8 mouse cellular contexts compared by ENCODE assay signal in genomic region chr8:95141469-95142074, GRCm38 (mm10).
DNase-seq lines count a peak whose midpoint lies in the region; ATAC-seq and TF ChIP-seq lines count a peak whose summit lies in the region.

No protein-coding gene starts in this region.

- DNase-seq in gastrocnemius, adult 2 months, result peak; percentile 59
- DNase-seq in gastrocnemius, postnatal 25 days, result no peak
- peak; percentile 54 for DNase-seq in hindbrain, embryonic 11.5 days (ENCODE audit: low spot score)
- no peak for DNase-seq in layer of hippocampus, postnatal 25 days (ENCODE audit: extremely low spot score in 1 of 2, low spot score in 1 of 2)
- no peak for DNase-seq in layer of hippocampus, adult 18-20 months (ENCODE audit: low spot score in 2 of 2)

- peak; percentile 29; the same call in 1 of the 2 replicates for ATAC-seq in hindbrain, embryonic 11.5 days (ENCODE audit: low FRiP score)
- ATAC-seq in liver, embryonic 16.5 days (ENCODE audit: low read depth), result no peak

- peaks cover 15% of the 10 kb centered on the region for H3K27me3 ChIP-seq in hindbrain, embryonic 11.5 days (ENCODE audit: control insufficient read depth, insufficient read depth, low read length)
- H3K27me3 ChIP-seq in liver, embryonic 16.5 days (ENCODE audit: control insufficient read depth, insufficient read depth, low read depth, low read length), result peaks cover 21% of the 10 kb centered on the region

- peak overlapping the region; percentile 77 for H3K9ac ChIP-seq in hindbrain, embryonic 11.5 days (ENCODE audit: low read depth, low read length)
- H3K9ac ChIP-seq in liver, embryonic 16.5 days (ENCODE audit: low read depth, low read length), result peak overlapping the region; percentile 48

- intact Hi-C loops in gastrocnemius, adult 2 months (cut with DNase I), result no loop called here

- peak overlapping the region; percentile 98 for H3K4me2 ChIP-seq in hindbrain, embryonic 11.5 days (replicated peaks; ENCODE audit: low read depth, low read length)
- H3K4me2 ChIP-seq in liver, embryonic 16.5 days (ENCODE audit: low read depth, low read length), result peak overlapping the region; percentile 70

- H3K36me3 ChIP-seq in hindbrain, embryonic 11.5 days (ENCODE audit: control insufficient read depth, insufficient read depth, low read length), result no peaks in the 10 kb centered on the region
- no peaks in the 10 kb centered on the region for H3K36me3 ChIP-seq in liver, embryonic 16.5 days (ENCODE audit: control insufficient read depth, insufficient read depth)

- TF ChIP-seq CTCF in gastrocnemius, adult 2 months (IDR thresholded peaks at IDR 0.05), result no peak
- no peak for TF ChIP-seq CTCF in olfactory bulb, adult 2 months (IDR thresholded peaks at IDR 0.05; ENCODE audit: insufficient read depth, low read depth, low read length)

- no peaks in the 10 kb centered on the region for H3K9me3 ChIP-seq in hindbrain, embryonic 11.5 days (ENCODE audit: control insufficient read depth, low read length)
- H3K9me3 ChIP-seq in liver, embryonic 16.5 days (replicated peaks; ENCODE audit: control insufficient read depth, low read length), result no peaks in the 10 kb centered on the region

- peak overlapping the region; percentile 96 for H3K4me3 ChIP-seq in gastrocnemius, adult 2 months
- peak overlapping the region; percentile 82 for H3K4me3 ChIP-seq in brown adipose tissue, adult 24 weeks (ENCODE audit: insufficient read depth, low read depth, low read length)
- H3K4me3 ChIP-seq in hindbrain, embryonic 11.5 days (ENCODE audit: low read depth, low read length), result peak overlapping the region; percentile 63
- H3K4me3 ChIP-seq in liver, embryonic 16.5 days (ENCODE audit: low read depth, low read length), result peak overlapping the region; percentile 57
- H3K4me3 ChIP-seq in olfactory bulb, adult 2 months (ENCODE audit: insufficient read depth, low read depth, low read length), result peak overlapping the region; percentile 83

- no peak for TF ChIP-seq POLR2A in olfactory bulb, adult 2 months (IDR thresholded peaks at IDR 0.05; ENCODE audit: insufficient read depth, low read depth, low read length)

- peaks cover 55% of the 10 kb centered on the region for H3K4me1 ChIP-seq in brown adipose tissue, adult 24 weeks (ENCODE audit: control insufficient read depth, insufficient read depth, insufficient read length, low read length)
- H3K4me1 ChIP-seq in hindbrain, embryonic 11.5 days (replicated peaks; ENCODE audit: control insufficient read depth, insufficient read depth, low read length), result peaks cover 10% of the 10 kb centered on the region
- H3K4me1 ChIP-seq in liver, embryonic 16.5 days (ENCODE audit: control insufficient read depth, low read depth, low read length), result peaks cover 8% of the 10 kb centered on the region
- peaks cover 33% of the 10 kb centered on the region for H3K4me1 ChIP-seq in olfactory bulb, adult 2 months (ENCODE audit: control insufficient read depth, insufficient read depth, low read length)

- WGBS in hindbrain, embryonic 11.5 days, result 2% methylated on average over 6 of the region's 6 CpGs
- WGBS in liver, embryonic 16.5 days (ENCODE audit: insufficient replicate concordance), result 13% methylated on average over 6 of the region's 6 CpGs
- under 1% methylated on average over 6 of the region's 6 CpGs for WGBS in olfactory bulb, adult 2 months

- H3K27ac ChIP-seq in gastrocnemius, adult 2 months, result peak overlapping the region; percentile 92
- H3K27ac ChIP-seq in brown adipose tissue, adult 24 weeks (replicated peaks; ENCODE audit: low read depth, low read length), result peak overlapping the region; percentile 93
- H3K27ac ChIP-seq in hindbrain, embryonic 11.5 days (ENCODE audit: low read depth, low read length), result peak overlapping the region; percentile 54; the same call in 1 of the 2 replicates
- no peak overlapping the region for H3K27ac ChIP-seq in liver, embryonic 16.5 days (ENCODE audit: low read length)
- peak overlapping the region; percentile 30; the same call in 1 of the 2 replicates for H3K27ac ChIP-seq in olfactory bulb, adult 2 months (ENCODE audit: insufficient read depth, low read depth, low read length)

Comparison
In these comparisons a context has a peak if more than half of its experiments do, and no peak if none do; other contexts are left out.
1. DNase-seq: peak in gastrocnemius, adult 2 months (single experiment) and hindbrain, embryonic 11.5 days (single experiment); none in gastrocnemius, postnatal 25 days (single experiment), layer of hippocampus, postnatal 25 days (0 of 2) and layer of hippocampus, adult 18-20 months (0 of 2).
2. Peak in every context shown above with its lines, with median percentiles within 50 percentile points of each other: H3K4me3 ChIP-seq.